Comparison of ENCODE assay signal across 25 mouse cellular contexts in the genomic region with DNA sequence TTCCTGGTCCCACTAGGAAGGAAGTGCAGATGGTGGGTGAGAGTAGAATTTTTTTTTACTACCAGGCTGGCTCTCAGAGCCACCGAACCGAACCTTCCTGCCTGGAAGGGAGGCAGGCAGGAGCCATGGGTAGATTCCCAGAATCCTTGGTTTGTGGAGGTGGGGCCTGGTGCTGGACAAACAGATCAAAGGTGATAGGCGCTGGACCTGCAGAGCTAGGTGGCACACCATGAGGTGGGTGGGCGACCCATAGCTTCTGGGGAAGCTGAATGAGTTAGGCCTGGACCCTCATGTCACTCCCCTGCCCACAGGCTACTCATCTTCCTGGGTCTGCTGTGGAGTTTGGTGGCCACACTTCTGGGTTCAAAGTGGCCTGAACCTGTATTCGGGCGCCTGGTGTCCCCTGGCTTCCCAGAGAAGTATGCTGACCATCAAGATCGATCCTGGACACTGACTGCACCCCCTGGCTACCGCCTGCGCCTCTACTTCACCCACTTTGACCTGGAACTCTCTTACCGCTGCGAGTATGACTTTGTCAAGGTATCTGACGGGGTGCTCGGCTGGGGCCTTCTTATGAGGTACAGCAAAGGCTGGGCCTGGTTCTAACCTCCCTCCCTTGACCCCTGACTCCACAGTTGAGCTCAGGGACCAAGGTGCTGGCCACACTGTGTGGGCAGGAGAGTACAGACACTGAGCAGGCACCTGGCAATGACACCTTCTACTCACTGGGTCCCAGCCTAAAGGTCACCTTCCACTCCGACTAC. TPM values are rescaled to one million over a fixed set of nuclear protein-coding genes. Genes with fewer than 3 reads are reported as not detected.
DNase-seq lines count a peak whose midpoint lies in the region; ATAC-seq and TF ChIP-seq lines count a peak whose summit lies in the region.
"Had no signal": no experiment of that assay in that cellular context is flagged by ENCODE, and none has a peak within 500 bp of the region (broad histone marks: within the 10 kb centered on the region; RNA-seq: fewer than 3 reads in every experiment).

A gene (plus strand): TSS at position 198 of the 764 bp plus-strand sequence.

- no peak for ATAC-seq in erythroblast, adult 5-6 weeks (replicated peaks; ENCODE audit: low FRiP score, poor library complexity, severe bottlenecking)
- ATAC-seq in liver, embryonic 12.5 days, result no peak
- ATAC-seq in midbrain, embryonic 16.5 days, result no peak
- ATAC-seq: CD4-positive, CD25-positive, alpha-beta regulatory T cell, adult 4 months; forebrain, embryonic 15.5 days; hindbrain, embryonic 16.5 days; intestine, embryonic 16.5 days; lung, postnatal 0 days had no signal

- intact Hi-C loops in left cerebral cortex, adult 2 months (cut with DNase I), result no loop called here

- H3K27me3 ChIP-seq in erythroblast, embryonic 14.5 days (ENCODE audit: control insufficient read depth), result no peaks in the 10 kb centered on the region
- no peaks in the 10 kb centered on the region for H3K27me3 ChIP-seq in liver, embryonic 12.5 days (replicated peaks)
- H3K27me3 ChIP-seq in myocyte (ENCODE audit: control insufficient read depth, insufficient read depth, insufficient read length), result no peaks in the 10 kb centered on the region
- no peaks in the 10 kb centered on the region for H3K27me3 ChIP-seq in midbrain, embryonic 16.5 days (ENCODE audit: control insufficient read depth, insufficient read depth, low read depth, low read length)
- H3K27me3 ChIP-seq: forebrain, embryonic 15.5 days; limb, embryonic 15.5 days; stomach, embryonic 15.5 days had no signal

- 0 out of 2 replicates have a peak within 1 kb of the TSS, but pooled peaks have one; percentile 1 for H3K4me2 ChIP-seq in liver, embryonic 12.5 days
- no peak within 1 kb of the TSS for H3K4me2 ChIP-seq in myocyte (ENCODE audit: low read depth)
- H3K4me2 ChIP-seq in midbrain, embryonic 16.5 days (ENCODE audit: low read length), result no peak within 1 kb of the TSS
- H3K4me2 ChIP-seq: forebrain, embryonic 15.5 days; limb, embryonic 15.5 days; stomach, embryonic 15.5 days had no signal

- H3K27ac ChIP-seq in left cerebral cortex, adult 2 months, result peak within 1 kb of the TSS; percentile 79
- H3K27ac ChIP-seq in liver, embryonic 12.5 days, result no peak within 1 kb of the TSS
- no peak within 1 kb of the TSS for H3K27ac ChIP-seq in midbrain, embryonic 16.5 days (ENCODE audit: low read length)
- H3K27ac ChIP-seq: forebrain, embryonic 15.5 days; hindbrain, embryonic 10.5 days; limb, embryonic 15.5 days; midbrain, embryonic 10.5 days; stomach, embryonic 15.5 days had no signal

- no peak for TF ChIP-seq POLR2A in myocyte (IDR thresholded peaks at IDR 0.05; ENCODE audit: insufficient read length, low read depth)

- 0 out of 2 replicates have a peak, but pooled peaks cover 2% of the 10 kb centered on the region for H3K4me1 ChIP-seq in erythroblast, embryonic 14.5 days (ENCODE audit: control insufficient read depth)
- peaks cover 33% of the 10 kb centered on the region for H3K4me1 ChIP-seq in liver, embryonic 12.5 days
- no peaks in the 10 kb centered on the region for H3K4me1 ChIP-seq in midbrain, embryonic 16.5 days (ENCODE audit: control insufficient read depth, insufficient read depth, low read length)
- H3K4me1 ChIP-seq: forebrain, embryonic 15.5 days; limb, embryonic 15.5 days; stomach, embryonic 15.5 days had no signal

- H3K36me3 ChIP-seq in erythroblast, embryonic 14.5 days (ENCODE audit: control insufficient read depth), result peaks cover 15% of the 10 kb centered on the region
- H3K36me3 ChIP-seq in liver, embryonic 12.5 days, result peaks cover 20% of the 10 kb centered on the region
- peaks cover 12% of the 10 kb centered on the region for H3K36me3 ChIP-seq in myocyte (ENCODE audit: control insufficient read depth, insufficient read depth)
- no peaks in the 10 kb centered on the region for H3K36me3 ChIP-seq in midbrain, embryonic 16.5 days (ENCODE audit: control insufficient read depth, insufficient read depth, low read length)

- H3K9me3 ChIP-seq in erythroblast, embryonic 14.5 days (ENCODE audit: control insufficient read depth, low read length), result peaks cover 17% of the 10 kb centered on the region
- H3K9me3 ChIP-seq in liver, embryonic 12.5 days (replicated peaks), result 0 out of 2 replicates have a peak, but pooled peaks cover 5% of the 10 kb centered on the region
- H3K9me3 ChIP-seq in midbrain, embryonic 16.5 days (replicated peaks; ENCODE audit: control insufficient read depth, low read length, poor library complexity, severe bottlenecking), result no peaks in the 10 kb centered on the region
- H3K9me3 ChIP-seq: forebrain, embryonic 15.5 days; hindbrain, embryonic 10.5 days; limb, embryonic 15.5 days; stomach, embryonic 15.5 days had no signal

- no peak for TF ChIP-seq CTCF in left cerebral cortex, adult 2 months (IDR thresholded peaks at IDR 0.05)

- no peak for DNase-seq in left cerebral cortex, adult 2 months (ENCODE audit: extremely low spot score in 1 of 2, low spot score in 2 of 2)
- DNase-seq in left cerebral cortex, adult 11 months (ENCODE audit: low spot score), result no peak
- no peak for DNase-seq in embryo, embryonic 11 days
- DNase-seq: adrenal gland, postnatal 25 days; cerebellum, adult 9-10 months; gastrocnemius, postnatal 10 days; kidney, adult 9 months; layer of hippocampus, adult 9-11 months; left cerebral cortex, postnatal 4 days; thymus, postnatal 36 days had no signal

- H3K79me2 ChIP-seq in myocyte (ENCODE audit: control insufficient read depth, insufficient read depth), result no peaks in the 10 kb centered on the region

- H3K9ac ChIP-seq in liver, embryonic 12.5 days, result no peak within 1 kb of the TSS
- no peak within 1 kb of the TSS for H3K9ac ChIP-seq in midbrain, embryonic 16.5 days (ENCODE audit: low read depth, low read length)
- H3K9ac ChIP-seq: forebrain, embryonic 15.5 days; limb, embryonic 15.5 days; stomach, embryonic 15.5 days had no signal

- 69% methylated on average over 14 of the region's 14 CpGs for WGBS in liver, embryonic 12.5 days (ENCODE audit: insufficient replicate concordance)
- 88% methylated on average over 14 of the region's 14 CpGs for WGBS in midbrain, embryonic 16.5 days

- no peak within 1 kb of the TSS for H3ac ChIP-seq in myocyte (ENCODE audit: control insufficient read depth, insufficient read length)

- peak within 1 kb of the TSS; percentile 21 for H3K4me3 ChIP-seq in erythroblast, embryonic 14.5 days (replicated peaks)
- no peak within 1 kb of the TSS for H3K4me3 ChIP-seq in left cerebral cortex, adult 2 months
- no peak within 1 kb of the TSS for H3K4me3 ChIP-seq in liver, embryonic 12.5 days
- no peak within 1 kb of the TSS for H3K4me3 ChIP-seq in myocyte
- no peak within 1 kb of the TSS for H3K4me3 ChIP-seq in midbrain, embryonic 16.5 days (ENCODE audit: low read depth, low read length)
- H3K4me3 ChIP-seq: forebrain, embryonic 15.5 days; hindbrain, embryonic 10.5 days; limb, embryonic 15.5 days; midbrain, embryonic 10.5 days; stomach, embryonic 15.5 days had no signal

TF ChIP-seq in myocyte, 11 proteins besides CTCF, POLR2A, EP300 and RAD21:
- TF ChIP-seq USF1 (IDR thresholded peaks at IDR 0.05; ENCODE audit: low read depth), result no peak
- peak; percentile 19 for TF ChIP-seq POLR2AphosphoS2 (IDR thresholded peaks at IDR 0.05; ENCODE audit: insufficient read length, low read depth)
- no peak for TF ChIP-seq TCF12 (IDR thresholded peaks at IDR 0.05; ENCODE audit: insufficient read depth, poor library complexity, severe bottlenecking)
- no peak for TF ChIP-seq MAX (IDR thresholded peaks at IDR 0.05; ENCODE audit: low read depth)
- no peak for TF ChIP-seq REST (IDR thresholded peaks at IDR 0.05; ENCODE audit: insufficient read depth, insufficient read length)
- no peak for TF ChIP-seq SRF (IDR thresholded peaks at IDR 0.05; ENCODE audit: control insufficient read depth, insufficient read length, low read depth)
- TF ChIP-seq MYOD1 (IDR thresholded peaks at IDR 0.05; ENCODE audit: control insufficient read depth in 1 of 3, insufficient read length in 2 of 3, low read depth in 2 of 3), result no peak
- no peak for TF ChIP-seq MYOG (IDR thresholded peaks at IDR 0.05; ENCODE audit: control insufficient read depth in 1 of 3, insufficient read depth in 1 of 3, insufficient read length in 2 of 3, low read depth in 2 of 3)

RNA-seq across cellular contexts. Expression of the gene that starts here (rescaled TPM):
- 0.06 and 0.12 TPM in 2 replicates for polyA plus RNA-seq in erythroblast, embryonic 14.5 days (2012)
- not detected in 2 replicates for total RNA-seq in erythroblast, adult 5-6 weeks (2015; ENCODE audit: low replicate concordance)
- 0.28 TPM in 1 of 2 replicates, not detected in the other for total RNA-seq in erythroblast, adult 5-6 weeks (2017; ENCODE audit: low replicate concordance)
- 1 to 10 TPM; 4.1 to 4.7 TPM for total RNA-seq in left cerebral cortex, adult 2 months (2021)
- polyA plus RNA-seq in liver, embryonic 12.5 days (2016; fragmentation: Nextera tagmentation; extraction: Ambion mirVana), result 7.7 and 8.5 TPM in 2 replicates
- 0.43 TPM for polyA plus RNA-seq in myocyte (2012; fragmentation: generic; extraction: Trizol)
- polyA plus RNA-seq in midbrain, embryonic 16.5 days (2015; fragmentation: Nextera tagmentation; extraction: Ambion mirVana), result 1.2 TPM in 2 replicates
- polyA plus RNA-seq: embryonic facial prominence, embryonic 11.5 days; lung, postnatal 0 days had no signal
